Mouse (Mus musculus): Measurements from ENCODE around the gene Traf2. TPM values are rescaled to one million over a fixed set of nuclear protein-coding genes. Genes with fewer than 3 reads are reported as not detected.

The Traf2 gene
- polyA plus RNA-seq, 1 experiment from 2014 or later, result 16.4 TPM

- no peaks in the 10 kb centered on the region for H3K9me3 ChIP-seq (ENCODE audit: control insufficient read depth)
- 0 out of 2 replicates have a peak overlapping the region, but pooled peaks have one; percentile 91 for H3K27ac ChIP-seq (ENCODE audit: low read depth, low read length)
- WGBS, result 68% methylated on average over 16 of the region's 16 CpGs
- no peaks in the 10 kb centered on the region for H3K36me3 ChIP-seq (ENCODE audit: control insufficient read depth, insufficient read depth)
- peaks cover 30% of the 10 kb centered on the region for H3K4me1 ChIP-seq (replicated peaks; ENCODE audit: control insufficient read depth, insufficient read depth, low read length)
- H3K9ac ChIP-seq (ENCODE audit: low read depth, low read length), result no peak overlapping the region
- peaks cover 43% of the 10 kb centered on the region for H3K27me3 ChIP-seq (replicated peaks; ENCODE audit: control insufficient read depth, insufficient read depth, low read length)
- TF ChIP-seq CTCF (IDR thresholded peaks at IDR 0.05; ENCODE audit: low read depth), result no peak
- H3K4me3 ChIP-seq (ENCODE audit: low read depth, low read length), result no peak overlapping the region
- H3K4me2 ChIP-seq (replicated peaks; ENCODE audit: low read depth), result peak overlapping the region; percentile 89
- ATAC-seq, result no peak
These were observed 29.5 kb upstream of the Traf2 start for GRCm38 (mm10) chr2:25576028-25576850.

- Histone ChIP-seq H3K36me3 (ENCODE audit: control insufficient read depth, insufficient read depth) (no peaks in the 10 kb centered on the region), H3K9ac (ENCODE audit: low read depth, low read length) (peak overlapping the region; percentile 61), H3K4me1 (replicated peaks; ENCODE audit: control insufficient read depth, insufficient read depth, low read length) (peaks cover 30% of the 10 kb centered on the region; the same call in 1 of the 2 replicates), H3K4me2 (replicated peaks; ENCODE audit: low read depth) (peak overlapping the region; percentile 89), H3K9me3 (ENCODE audit: control insufficient read depth) (no peaks in the 10 kb centered on the region), H3K27ac (ENCODE audit: low read depth, low read length) (peak overlapping the region; percentile 91), H3K4me3 (ENCODE audit: low read depth, low read length) (peak overlapping the region; percentile 50), H3K27me3 (replicated peaks; ENCODE audit: control insufficient read depth, insufficient read depth, low read length) (peaks cover 43% of the 10 kb centered on the region)
- TF ChIP-seq CTCF (IDR thresholded peaks at IDR 0.05; ENCODE audit: low read depth), result 0 out of 2 replicates have a peak, but pooled peaks have one; percentile 8
- ATAC-seq, result no peak
- 12% methylated on average over 21 of the region's 21 CpGs for WGBS
These were observed 28.8 kb upstream of the Traf2 start for GRCm38 (mm10) chr2:25575432-25576027.

GRCm38 (mm10) chr2:25574579-25575431 is 28.1 kb upstream of the Traf2 start, which contains the start of the genes Mamdc4 and Phpt1:
Gene Mamdc4, minus strand, starts transcription at chr2:25574845.
Gene Phpt1, minus strand, starts transcription at chr2:25575224.
- WGBS, result under 1% methylated on average over 40 of the region's 45 CpGs
- Histone ChIP-seq H3K9ac (ENCODE audit: low read depth, low read length) (peak within 1 kb of the TSS; percentile 61), H3K36me3 (ENCODE audit: control insufficient read depth, insufficient read depth) (peaks cover 3% of the 10 kb centered on the region; the same call in 1 of the 2 replicates), H3K9me3 (ENCODE audit: control insufficient read depth) (no peaks in the 10 kb centered on the region), H3K27ac (ENCODE audit: low read depth, low read length) (peak within 1 kb of the TSS; percentile 91), H3K4me3 (ENCODE audit: low read depth, low read length) (peak within 1 kb of the TSS; percentile 50), H3K4me1 (replicated peaks; ENCODE audit: control insufficient read depth, insufficient read depth, low read length) (peaks cover 29% of the 10 kb centered on the region; the same call in 1 of the 2 replicates), H3K27me3 (replicated peaks; ENCODE audit: control insufficient read depth, insufficient read depth, low read length) (peaks cover 35% of the 10 kb centered on the region), H3K4me2 (replicated peaks; ENCODE audit: low read depth) (peak within 1 kb of the TSS; percentile 89)
- ATAC-seq, result peak; percentile 88
- TF ChIP-seq CTCF (IDR thresholded peaks at IDR 0.05; ENCODE audit: low read depth), result no peak; the same call in 1 of the 2 replicates

- peaks cover 25% of the 10 kb centered on the region; the same call in 1 of the 2 replicates for H3K4me1 ChIP-seq (replicated peaks; ENCODE audit: control insufficient read depth, insufficient read depth, low read length)
- ATAC-seq, result no peak
- 5% methylated on average over 11 of the region's 11 CpGs for WGBS
These were observed 27.4 kb upstream of the Traf2 start for GRCm38 (mm10) chr2:25574136-25574535.

GRCm38 (mm10) chr2:25573068-25573467 is 26.3 kb upstream of the Traf2 start:
- peak overlapping the region; percentile 50; the same call in 1 of the 2 replicates for H3K4me3 ChIP-seq (ENCODE audit: low read depth, low read length)
- H3K36me3 ChIP-seq (ENCODE audit: control insufficient read depth, insufficient read depth), result peaks cover 18% of the 10 kb centered on the region
- peak overlapping the region; percentile 89 for H3K4me2 ChIP-seq (replicated peaks; ENCODE audit: low read depth)
- peaks cover 18% of the 10 kb centered on the region; the same call in 1 of the 2 replicates for H3K4me1 ChIP-seq (replicated peaks; ENCODE audit: control insufficient read depth, insufficient read depth, low read length)
- peak; percentile 44 for ATAC-seq
- H3K27me3 ChIP-seq (replicated peaks; ENCODE audit: control insufficient read depth, insufficient read depth, low read length), result peaks cover 18% of the 10 kb centered on the region
- TF ChIP-seq CTCF (IDR thresholded peaks at IDR 0.05; ENCODE audit: low read depth), result 0 out of 2 replicates have a peak, but pooled peaks have one; percentile 4
- H3K9me3 ChIP-seq (ENCODE audit: control insufficient read depth), result no peaks in the 10 kb centered on the region
- no peak overlapping the region for H3K9ac ChIP-seq (ENCODE audit: low read depth, low read length)
- 35% methylated on average over 2 of the region's 2 CpGs for WGBS
- peak overlapping the region; percentile 91 for H3K27ac ChIP-seq (ENCODE audit: low read depth, low read length)

More at GRCm38 (mm10) chr2:25574136-25574535, 27.4 kb upstream of the Traf2 start:
- Histone ChIP-seq H3K9ac (ENCODE audit: low read depth, low read length) (peak overlapping the region; percentile 61), H3K36me3 (ENCODE audit: control insufficient read depth, insufficient read depth) (peaks cover 9% of the 10 kb centered on the region; the same call in 1 of the 2 replicates), H3K27ac (ENCODE audit: low read depth, low read length) (peak overlapping the region; percentile 91), H3K27me3 (replicated peaks; ENCODE audit: control insufficient read depth, insufficient read depth, low read length) (peaks cover 29% of the 10 kb centered on the region), H3K4me2 (replicated peaks; ENCODE audit: low read depth) (peak overlapping the region; percentile 89), H3K4me3 (ENCODE audit: low read depth, low read length) (peak overlapping the region; percentile 50), H3K9me3 (ENCODE audit: control insufficient read depth) (no peaks in the 10 kb centered on the region)
- TF ChIP-seq CTCF (IDR thresholded peaks at IDR 0.05; ENCODE audit: low read depth), result no peak

Data from intestine, postnatal 0 days (tissue).